Mouse (Mus musculus) midbrain, embryonic 12.5 days (tissue): ENCODE results near the gene Morn1. TPM values are rescaled to one million over a fixed set of nuclear protein-coding genes. Genes with fewer than 3 reads are reported as not detected.
A peak's percentile ranks its signal among the peaks of the same experiment; 100 is the strongest.

Experiments used
- ATAC-seq: fragments of 200-750 bp; cut with Nextera tagmentation; 2 replicates; pipeline ENCODE4 v1.8.0; 2017; ENCODE audit warnings: low read depth, moderate TSS enrichment, moderate library complexity; ENCODE audit not compliant: low FRiP score
- H3K27ac ChIP-seq: fragments of 300-500 bp; sonication (generic); replicated peaks from 2 replicates; pipeline ENCODE4 v1.5.1; 2016; ENCODE audit warnings: mild to moderate bottlenecking
- H3K27me3 ChIP-seq: fragments of 300-500 bp; sonication (generic); 2 replicates; pipeline ENCODE4 v1.6.1; 2016; ENCODE audit warnings: mild to moderate bottlenecking
- H3K36me3 ChIP-seq: fragments of 300-500 bp; sonication (generic); 2 replicates; pipeline ENCODE4 v1.6.1; 2016
- H3K4me1 ChIP-seq: fragments of 300-500 bp; sonication (generic); 2 replicates; pipeline ENCODE4 v1.6.1; 2016
- H3K4me2 ChIP-seq: fragments of 300-500 bp; sonication (generic); replicated peaks from 2 replicates; pipeline ENCODE4 v1.6.1; 2016; ENCODE audit warnings: mild to moderate bottlenecking, moderate library complexity
- H3K4me3 ChIP-seq: fragments of 300-500 bp; sonication (generic); 2 replicates; pipeline ENCODE4 v1.5.1; 2016; ENCODE audit warnings: mild to moderate bottlenecking
- H3K9ac ChIP-seq: fragments of 300-500 bp; sonication (generic); replicated peaks from 2 replicates; pipeline ENCODE4 v1.6.1; 2016; ENCODE audit warnings: mild to moderate bottlenecking, moderate library complexity
- H3K9me3 ChIP-seq: fragments of 300-500 bp; sonication (generic); 2 replicates; pipeline ENCODE4 v1.6.1; 2016; ENCODE audit warnings: mild to moderate bottlenecking
- WGBS: fragments of 180-500 bp; shearing (Covaris S2); methylation state at CpG from one replicate; pipeline ENCODE4 v1.1.7; 2016; 5-methylcytosine and 5-hydroxymethylcytosine counted together
- polyA plus RNA-seq: library from polyadenylated mRNA; unstranded; fragments of >200 nt; fragmentation: Nextera tagmentation; extraction: Ambion mirVana; gene quantifications from 2 replicates; pipeline ENCODE4 v1.2.1, GENCODE M21; 2016

Morn1 gene
- polyA plus RNA-seq, 1 experiment from 2014 or later: 5.6 TPM

DNA sequence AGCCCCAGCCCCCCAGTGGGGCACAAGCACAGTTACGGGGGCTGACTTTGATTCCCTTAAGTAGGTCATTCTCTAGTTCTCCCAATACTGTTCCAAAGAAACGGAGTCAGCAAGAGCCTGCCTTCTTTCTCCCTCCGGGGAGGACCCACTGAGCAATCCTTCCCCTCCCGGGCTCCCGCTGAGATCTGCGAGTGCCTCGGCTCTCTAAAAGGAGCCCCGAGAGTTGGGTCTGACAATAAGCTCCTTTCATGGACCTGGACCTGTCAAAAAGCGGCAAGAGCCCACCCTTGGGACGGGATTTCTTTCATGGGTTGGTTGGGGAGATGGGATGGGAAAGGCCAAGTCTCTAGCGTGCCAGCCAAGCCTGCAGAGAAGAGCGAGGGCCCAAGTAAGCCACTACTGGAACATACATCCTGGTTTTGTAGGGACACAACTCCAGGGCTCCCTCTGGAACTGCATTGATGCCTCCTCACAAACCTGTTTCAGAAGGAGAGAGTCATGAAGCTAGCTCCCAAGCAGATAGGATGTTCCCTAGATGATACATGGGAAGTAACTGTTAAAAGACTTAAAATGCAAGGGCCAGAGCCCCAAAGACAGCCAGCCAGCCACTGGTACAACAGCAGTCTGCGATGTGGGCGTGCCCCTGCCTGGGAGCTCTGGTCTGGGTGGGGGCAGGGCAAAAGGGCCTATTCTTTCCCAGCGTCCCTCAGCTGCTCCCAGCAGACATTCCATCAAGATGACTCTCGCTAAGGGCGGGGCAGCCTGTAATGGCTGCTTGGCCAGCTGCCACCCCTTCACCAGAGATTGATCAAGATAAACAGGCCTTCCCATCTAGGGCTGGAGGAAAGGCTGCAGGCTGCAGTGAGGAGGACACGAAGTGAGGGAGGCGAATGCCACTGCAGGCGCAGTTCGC, 86.8 kb downstream of the Morn1 start:
- Histone ChIP-seq H3K9me3 (no peaks in the 10 kb centered on the region), H3K36me3 (no peaks in the 10 kb centered on the region), H3K4me3 (0 out of 2 replicates have a peak overlapping the region, but pooled peaks have one; percentile 12), H3K4me2 (peak overlapping the region; percentile 35), H3K27me3 (no peaks in the 10 kb centered on the region), H3K27ac (peak overlapping the region; percentile 91), H3K4me1 (peaks cover 71% of the 10 kb centered on the region), H3K9ac (peak overlapping the region; percentile 42)
- ATAC-seq: peak; percentile 89
- WGBS: 7% methylated on average over 21 of the region's 21 CpGs

DNA sequence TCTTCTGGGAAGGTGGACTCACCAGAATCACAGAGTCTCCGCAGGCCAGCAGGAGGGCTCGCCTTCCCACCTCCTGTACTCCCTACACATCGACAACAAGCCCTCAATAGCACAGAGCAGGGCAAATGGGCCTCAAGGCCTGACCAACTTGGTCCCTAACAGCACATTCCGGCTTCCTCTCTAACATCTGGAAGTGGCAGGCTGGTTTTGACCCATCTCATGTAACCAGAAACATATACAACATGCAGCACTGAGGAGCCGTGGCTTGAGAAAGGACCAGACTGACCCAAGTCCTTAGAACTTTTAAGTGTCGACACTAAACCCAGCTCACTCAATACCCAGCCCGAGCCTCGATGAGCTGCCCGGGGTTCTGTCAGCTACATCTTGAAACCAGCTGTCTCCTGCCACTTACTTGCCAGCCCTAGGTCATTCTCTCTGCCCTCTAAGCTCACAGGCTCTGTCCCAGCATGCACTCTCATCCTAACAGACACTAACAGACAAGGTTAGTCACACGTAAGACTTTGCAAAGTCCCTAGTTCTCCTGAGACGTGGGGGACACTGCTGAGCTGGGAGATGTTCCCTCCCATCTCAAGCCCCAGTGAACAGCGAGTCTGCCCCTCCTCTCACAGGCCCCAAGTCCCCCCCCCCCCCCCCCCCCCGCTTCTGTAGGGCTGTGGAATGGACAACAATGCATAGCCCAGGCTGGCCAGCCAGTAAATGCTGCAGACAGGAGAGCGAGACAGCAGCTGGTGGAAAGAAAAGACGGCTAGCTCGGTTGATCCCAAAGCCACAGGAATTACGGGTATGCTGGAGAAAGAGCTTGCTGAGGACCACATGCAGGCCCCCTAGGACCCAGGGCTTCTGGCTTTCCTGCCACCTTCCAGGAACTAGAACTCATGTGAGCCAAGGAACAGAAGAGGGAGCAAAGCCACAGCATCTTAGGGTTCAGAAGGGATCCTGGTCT, 87.7 kb downstream of the Morn1 start:
- Histone ChIP-seq H3K4me1 (peaks cover 81% of the 10 kb centered on the region), H3K27ac (peak overlapping the region; percentile 91), H3K27me3 (no peaks in the 10 kb centered on the region), H3K9ac (peak overlapping the region; percentile 42), H3K9me3 (no peaks in the 10 kb centered on the region), H3K4me2 (peak overlapping the region; percentile 35), H3K4me3 (0 out of 2 replicates have a peak overlapping the region, but pooled peaks have one; percentile 12), H3K36me3 (no peaks in the 10 kb centered on the region)
- 14% methylated on average over 17 of the region's 17 CpGs for WGBS
- ATAC-seq: no peak; the same call in 1 of the 2 replicates

DNA sequence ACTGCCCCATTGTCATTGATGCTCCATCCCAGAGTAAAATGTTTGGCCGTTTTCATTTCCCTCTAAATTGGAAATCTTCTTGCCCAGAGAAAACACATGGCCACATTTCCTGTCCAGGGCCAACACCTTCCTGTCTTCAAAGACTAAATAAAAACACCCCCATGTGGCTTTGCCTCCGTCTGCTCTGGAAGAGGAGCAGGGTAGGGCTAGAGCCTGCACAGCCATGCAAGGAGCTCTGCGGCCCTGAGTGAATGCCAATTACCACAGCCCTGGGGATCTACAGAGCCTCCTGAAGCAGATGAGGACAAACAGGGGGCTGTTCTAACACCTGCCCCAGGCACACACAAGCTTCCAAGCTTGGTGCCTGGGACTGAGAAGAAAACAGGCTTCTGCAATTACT, 89.8 kb downstream of the Morn1 start:
- Histone ChIP-seq H3K4me2 (no peak overlapping the region), H3K9ac (no peak overlapping the region), H3K27ac (peak overlapping the region; percentile 54), H3K4me3 (no peak overlapping the region), H3K36me3 (no peaks in the 10 kb centered on the region), H3K27me3 (no peaks in the 10 kb centered on the region), H3K9me3 (no peaks in the 10 kb centered on the region), H3K4me1 (peaks cover 80% of the 10 kb centered on the region)
- WGBS: 68% methylated on average over 3 of the region's 3 CpGs
- no peak for ATAC-seq

DNA sequence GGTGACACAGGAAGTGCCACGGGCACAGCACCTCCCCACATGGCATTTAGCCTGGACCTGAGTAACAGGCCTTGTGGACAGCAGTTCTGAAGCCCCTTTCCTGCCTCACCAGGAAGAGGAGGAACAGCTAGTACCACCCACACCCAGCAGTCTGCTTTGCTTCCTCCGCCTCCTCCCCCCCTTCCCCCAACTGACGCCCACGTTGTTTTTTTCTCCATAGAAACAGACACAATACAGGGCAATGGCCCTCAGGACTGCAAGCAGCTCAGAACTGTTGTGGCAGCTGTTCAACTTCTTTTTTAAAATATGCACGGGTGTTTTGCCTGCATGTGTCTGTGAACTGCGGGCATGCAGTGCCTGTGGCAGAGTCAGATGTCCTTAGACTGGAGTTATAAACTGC, 91.9 kb downstream of the Morn1 start:
- Histone ChIP-seq H3K9me3 (no peaks in the 10 kb centered on the region), H3K9ac (peak overlapping the region; percentile 37), H3K4me3 (no peak overlapping the region), H3K4me1 (peaks cover 59% of the 10 kb centered on the region), H3K27ac (peak overlapping the region; percentile 74), H3K27me3 (no peaks in the 10 kb centered on the region), H3K36me3 (no peaks in the 10 kb centered on the region), H3K4me2 (peak overlapping the region; percentile 35)
- 7% methylated on average over 6 of the region's 6 CpGs for whole genome bisulfite sequencing
- peak; percentile 66 for ATAC-seq

DNA sequence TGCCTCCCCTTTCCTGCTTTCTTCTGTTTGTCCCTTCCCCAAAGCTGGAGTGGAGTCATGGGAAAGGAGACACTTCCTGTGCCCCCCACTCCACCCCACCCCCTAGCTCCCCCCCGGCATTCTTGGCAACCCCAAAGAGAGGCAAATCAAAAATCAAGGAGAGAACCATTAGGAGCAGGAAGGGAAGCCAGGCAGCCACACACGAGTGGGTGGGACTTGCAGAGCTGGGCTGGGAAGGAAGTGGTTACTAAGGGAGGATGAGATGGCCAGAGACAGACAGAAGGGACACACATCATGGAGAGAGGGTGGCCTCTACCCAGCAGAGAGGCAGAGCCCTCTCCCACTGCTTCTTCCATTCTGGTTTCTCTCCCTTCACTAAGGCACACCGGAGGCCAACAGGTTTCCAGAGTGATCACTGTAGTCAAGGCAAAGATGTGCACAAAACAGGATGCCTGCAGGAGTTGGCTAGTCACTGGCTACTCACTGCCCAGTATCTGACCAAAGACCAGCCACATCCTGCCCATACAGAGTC, 92.7 kb downstream of the Morn1 start:
- H3K4me2 ChIP-seq: peak overlapping the region; percentile 35
- H3K4me1 ChIP-seq: peaks cover 53% of the 10 kb centered on the region
- H3K36me3 ChIP-seq: no peaks in the 10 kb centered on the region
- 32% methylated on average over 3 of the region's 3 CpGs for WGBS
- H3K27me3 ChIP-seq: no peaks in the 10 kb centered on the region
- no peak for ATAC-seq
- H3K27ac ChIP-seq: peak overlapping the region; percentile 74
- H3K4me3 ChIP-seq: no peak overlapping the region
- peak overlapping the region; percentile 21; the same call in 1 of the 2 replicates for H3K9ac ChIP-seq
- no peaks in the 10 kb centered on the region for H3K9me3 ChIP-seq

DNA sequence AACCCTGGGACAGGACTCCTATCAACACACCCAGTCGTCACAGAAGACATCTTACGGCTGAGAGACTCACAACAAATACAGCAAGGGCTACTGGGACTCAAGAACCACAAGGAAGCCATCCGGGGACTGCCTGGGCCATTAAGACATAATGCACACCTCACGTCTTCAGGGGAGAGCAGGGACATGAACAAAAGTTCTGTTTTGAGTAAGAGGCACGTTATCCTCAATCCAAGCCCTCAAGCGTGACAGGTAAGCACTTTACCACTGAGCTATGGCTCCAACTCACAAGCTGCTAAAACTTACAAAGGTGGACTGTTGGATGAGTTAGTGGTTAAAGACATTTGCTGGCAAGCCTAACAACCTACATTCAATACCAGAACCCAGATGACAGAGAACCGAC, 96.8 kb downstream of the Morn1 start:
- Histone ChIP-seq H3K27me3 (no peaks in the 10 kb centered on the region), H3K9me3 (no peaks in the 10 kb centered on the region), H3K27ac (no peak overlapping the region), H3K9ac (no peak overlapping the region), H3K4me3 (no peak overlapping the region), H3K36me3 (no peaks in the 10 kb centered on the region), H3K4me1 (peaks cover 47% of the 10 kb centered on the region), H3K4me2 (no peak overlapping the region)
- 88% methylated on average over 7 of the region's 7 CpGs for WGBS
- no peak for ATAC-seq

DNA sequence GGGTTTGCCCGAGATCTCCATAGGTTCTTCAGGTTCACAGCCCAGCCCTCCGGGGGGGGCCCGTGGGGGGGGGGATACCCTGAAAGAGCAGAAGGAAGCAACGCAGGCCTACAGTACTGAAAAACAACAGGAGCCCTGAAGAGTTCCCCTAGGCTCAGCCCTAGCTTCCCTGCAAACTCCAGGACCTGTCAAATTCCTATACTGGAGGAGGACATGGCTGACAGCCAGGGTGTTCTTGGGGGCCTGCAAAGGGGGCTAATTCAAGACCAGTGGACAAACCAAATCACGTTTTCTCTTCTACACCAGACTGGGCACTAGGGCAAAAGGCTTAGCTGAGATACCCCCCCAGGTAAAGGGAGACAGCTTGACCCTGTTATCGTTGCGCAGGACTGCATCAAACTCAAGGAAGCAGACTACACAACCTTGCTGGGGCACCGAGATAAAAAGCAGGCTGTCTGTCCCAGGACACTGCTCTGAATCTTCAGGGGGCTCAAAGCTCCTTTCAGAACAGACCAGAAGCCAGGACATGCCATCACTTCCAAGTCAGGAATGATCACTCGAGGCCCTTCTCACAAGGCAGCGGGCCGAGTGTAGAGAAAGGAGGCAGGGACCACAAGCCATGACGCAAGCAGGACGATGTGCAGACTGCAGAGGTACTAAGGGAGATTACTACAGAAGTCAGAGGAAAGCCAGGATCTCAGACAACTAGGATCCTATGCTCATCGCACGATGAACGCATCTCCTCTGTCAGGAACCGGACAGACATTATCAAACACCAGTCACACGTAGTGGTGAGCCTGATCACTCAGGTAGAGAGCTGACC, 98.1 kb downstream of the Morn1 start:
- no peaks in the 10 kb centered on the region for H3K27me3 ChIP-seq
- H3K36me3 ChIP-seq: no peaks in the 10 kb centered on the region
- no peak for ATAC-seq
- H3K4me3 ChIP-seq: no peak overlapping the region
- H3K4me1 ChIP-seq: peaks cover 47% of the 10 kb centered on the region
- no peaks in the 10 kb centered on the region for H3K9me3 ChIP-seq
- 89% methylated on average over 18 of the region's 18 CpGs for WGBS
- 0 out of 2 replicates have a peak overlapping the region, but pooled peaks have one; percentile 15 for H3K27ac ChIP-seq
- H3K9ac ChIP-seq: no peak overlapping the region
- no peak overlapping the region for H3K4me2 ChIP-seq

DNA sequence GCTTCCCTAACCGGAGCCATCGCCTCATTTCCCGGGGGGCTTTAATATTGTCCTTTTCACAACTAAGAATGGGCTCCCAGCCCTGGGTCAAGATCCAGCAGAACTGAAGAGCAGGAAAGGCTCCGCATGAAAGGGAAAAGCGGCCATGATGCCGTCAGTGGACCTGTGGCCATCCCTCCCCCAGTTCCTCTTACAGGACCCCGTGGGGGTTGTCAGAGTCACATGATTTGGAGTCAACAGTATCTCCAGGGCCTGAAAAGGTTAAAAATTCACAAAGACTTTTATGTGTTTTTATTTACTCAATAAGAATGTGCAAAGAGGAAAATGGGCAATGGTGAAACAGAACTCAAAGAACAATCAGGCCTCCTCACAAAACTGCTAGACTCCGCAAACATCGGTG, 99.5 kb downstream of the Morn1 start:
- no peak for ATAC-seq
- H3K27me3 ChIP-seq: no peaks in the 10 kb centered on the region
- peaks cover 57% of the 10 kb centered on the region for H3K4me1 ChIP-seq
- H3K9me3 ChIP-seq: no peaks in the 10 kb centered on the region
- WGBS: 91% methylated on average over 9 of the region's 9 CpGs
- H3K27ac ChIP-seq: no peak overlapping the region
- H3K4me2 ChIP-seq: no peak overlapping the region
- no peak overlapping the region for H3K4me3 ChIP-seq
- no peaks in the 10 kb centered on the region for H3K36me3 ChIP-seq
- H3K9ac ChIP-seq: no peak overlapping the region

DNA sequence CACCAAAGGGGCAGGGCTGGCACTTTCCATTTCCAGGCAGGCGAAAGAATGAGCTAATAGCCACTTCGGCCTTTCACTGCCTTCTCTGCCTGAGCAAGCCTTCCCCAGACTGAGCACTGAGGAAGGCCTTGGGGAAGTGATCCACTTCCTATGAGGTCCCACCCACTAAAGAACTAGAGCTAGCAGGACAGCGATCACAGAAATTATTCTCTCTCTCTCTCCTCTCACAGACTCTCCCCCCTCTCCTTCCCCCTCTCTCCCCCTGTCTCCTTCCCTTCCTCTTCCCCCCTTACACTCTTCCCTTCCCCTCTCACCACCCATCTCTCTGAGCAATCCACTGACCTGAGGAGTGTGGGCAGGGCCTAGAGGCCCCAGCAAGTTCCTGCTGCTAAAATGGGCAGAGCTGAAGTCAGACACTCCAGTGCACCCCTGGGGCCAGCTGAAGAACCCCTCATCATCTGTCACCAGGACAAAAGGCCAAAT, 100.9 kb downstream of the Morn1 start:
- ATAC-seq: no peak
- Histone ChIP-seq H3K4me3 (no peak overlapping the region), H3K36me3 (no peaks in the 10 kb centered on the region), H3K27me3 (no peaks in the 10 kb centered on the region), H3K27ac (no peak overlapping the region), H3K9ac (no peak overlapping the region), H3K4me2 (no peak overlapping the region), H3K9me3 (no peaks in the 10 kb centered on the region), H3K4me1 (peaks cover 61% of the 10 kb centered on the region)
- WGBS: 54% methylated on average over 3 of the region's 3 CpGs

DNA sequence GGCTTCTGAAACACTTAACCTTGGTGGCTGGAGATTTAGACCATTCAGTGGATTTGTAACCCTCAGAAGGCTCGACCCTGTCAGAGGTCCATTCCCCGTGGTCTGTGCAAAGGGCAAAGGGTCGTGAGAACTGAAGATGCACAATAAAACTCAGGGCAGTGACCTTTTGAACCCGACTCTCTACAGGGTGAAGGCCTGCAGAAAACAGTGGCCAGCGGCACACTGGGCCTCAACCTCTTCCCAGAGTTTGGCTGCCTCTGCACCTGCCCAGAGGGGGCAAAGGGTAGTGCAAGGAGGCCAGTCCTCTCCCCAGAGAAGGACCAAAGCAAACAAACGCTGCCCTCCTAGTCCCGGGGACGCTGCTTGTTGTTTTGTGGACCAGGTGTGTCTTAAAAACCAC, 102.0 kb downstream of the Morn1 start:
- WGBS: 5% methylated on average over 8 of the region's 8 CpGs
- no peak for ATAC-seq
- no peak overlapping the region for H3K4me3 ChIP-seq

DNA sequence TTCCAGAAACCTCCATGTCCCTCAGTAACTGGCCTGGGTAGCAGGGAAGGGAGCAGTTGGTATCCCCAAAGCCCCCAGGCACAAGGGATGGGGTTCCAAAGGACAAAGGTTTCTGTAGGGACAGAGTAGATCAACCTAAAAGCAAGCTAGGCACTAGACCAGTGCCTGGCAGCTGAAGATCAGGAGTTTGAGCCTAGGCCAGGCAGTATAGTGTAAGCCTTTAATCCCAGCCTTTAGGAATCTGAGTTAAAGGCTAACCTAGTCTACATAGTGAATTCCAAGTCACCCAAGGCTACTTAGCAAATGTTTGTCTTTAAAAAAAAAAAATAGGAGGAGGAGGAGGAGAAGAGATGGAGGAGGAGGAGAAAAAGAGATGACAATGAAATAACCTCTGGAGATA, 102.4 kb downstream of the Morn1 start:
- Histone ChIP-seq H3K27ac (no peak overlapping the region), H3K9ac (no peak overlapping the region), H3K27me3 (no peaks in the 10 kb centered on the region), H3K4me3 (no peak overlapping the region), H3K4me2 (no peak overlapping the region), H3K4me1 (peaks cover 64% of the 10 kb centered on the region), H3K9me3 (no peaks in the 10 kb centered on the region), H3K36me3 (no peaks in the 10 kb centered on the region)
- no peak for ATAC-seq

More for the DNA sequence above, 102.0 kb downstream of the Morn1 start:
- Histone ChIP-seq H3K9ac (no peak overlapping the region), H3K36me3 (no peaks in the 10 kb centered on the region), H3K27me3 (no peaks in the 10 kb centered on the region), H3K9me3 (no peaks in the 10 kb centered on the region), H3K4me2 (no peak overlapping the region), H3K27ac (no peak overlapping the region; the same call in 1 of the 2 replicates), H3K4me1 (peaks cover 64% of the 10 kb centered on the region)
